Mouse (Mus musculus) inflammation-experienced regulatory T-cells, adult 16 weeks (primary cell): ENCODE measurements around the gene Olfr1218. TPM values are rescaled to one million over a fixed set of nuclear protein-coding genes. Genes with fewer than 3 reads are reported as not detected.

Experiments
- polyA plus RNA-seq: library from polyadenylated mRNA; unstranded; fragments of 100-300 nt; shearing (Covaris generic); gene quantifications from one replicate; pipeline ENCODE4 v1.2.1, GENCODE M21; 2017

Gene Olfr1218
- polyA plus RNA-seq, result not detected

GRCm38 (mm10) chr2:89061087-89061486 lies at the start of gene Olfr1218:
Olfr1218 (minus strand) TSS chr2:89061187.

GRCm38 (mm10) chr2:89106735-89107134 lies 45.7 kb upstream of the Olfr1218 start, which contains the start of gene Olfr1220:
Olfr1220 (minus strand) TSS chr2:89106835.

GRCm38 (mm10) chr2:89083413-89083812 lies 22.4 kb upstream of the Olfr1218 start, which contains the start of gene Olfr1219:
Olfr1219 (minus strand) TSS chr2:89083513.

GRCm38 (mm10) chr2:89031965-89032364 lies 29.0 kb downstream of the Olfr1218 start, which contains the start of gene Olfr1217:
Olfr1217 (minus strand) TSS chr2:89032065.

GRCm38 (mm10) chr2:89018240-89018639 lies 42.7 kb downstream of the Olfr1218 start, which contains the start of gene Olfr1216:
Olfr1216 (minus strand) TSS chr2:89018340.

GRCm38 (mm10) chr2:89006873-89007272 lies 54.1 kb downstream of the Olfr1218 start, which contains the start of gene Olfr1215:
Olfr1215 (minus strand) TSS chr2:89006973.

Other genes with a start within 250 kb of the Olfr1218 start
- not detected for gene Olfr1202, start 246.7 kb downstream of the Olfr1218 start, polyA plus RNA-seq
- gene Olfr1205, start 231.4 kb downstream of the Olfr1218 start, polyA plus RNA-seq, result not detected
- not detected for gene Olfr1204, start 211.9 kb downstream of the Olfr1218 start, polyA plus RNA-seq
- gene Olfr1206, start 198.0 kb downstream of the Olfr1218 start, polyA plus RNA-seq, result not detected
- gene Olfr1208, start 158.9 kb downstream of the Olfr1218 start, polyA plus RNA-seq, result not detected
- not detected for gene Olfr1209, start 146.0 kb downstream of the Olfr1218 start, polyA plus RNA-seq
- not detected for gene Olfr1211, start 123.1 kb downstream of the Olfr1218 start, polyA plus RNA-seq
- not detected for gene Olfr1212, start 107.2 kb downstream of the Olfr1218 start, polyA plus RNA-seq
- gene Gm13762, start 80.9 kb downstream of the Olfr1218 start, polyA plus RNA-seq, result not detected
- gene Olfr1214, start 68.5 kb downstream of the Olfr1218 start, polyA plus RNA-seq, result not detected
- gene Olfr1215, start 54.2 kb downstream of the Olfr1218 start, polyA plus RNA-seq, result not detected
- not detected for gene Olfr1216, start 42.8 kb downstream of the Olfr1218 start, polyA plus RNA-seq
- not detected for gene Olfr1217, start 29.1 kb downstream of the Olfr1218 start, polyA plus RNA-seq
- not detected for gene Olfr1219, start 22.3 kb upstream of the Olfr1218 start, polyA plus RNA-seq
- gene Olfr1220, start 45.6 kb upstream of the Olfr1218 start, polyA plus RNA-seq, result not detected
- not detected for gene Olfr1221, start 56.1 kb upstream of the Olfr1218 start, polyA plus RNA-seq
- not detected for gene Olfr1222, start 71.9 kb upstream of the Olfr1218 start, polyA plus RNA-seq
- not detected for gene Olfr1223, start 90.4 kb upstream of the Olfr1218 start, polyA plus RNA-seq
- not detected for gene Olfr1224-ps1, start 102.9 kb upstream of the Olfr1218 start, polyA plus RNA-seq
- gene Olfr1225, start 113.5 kb upstream of the Olfr1218 start, polyA plus RNA-seq, result not detected
- gene Olfr1226, start 138.9 kb upstream of the Olfr1218 start, polyA plus RNA-seq, result not detected
- not detected for gene Olfr1228, start 192.9 kb upstream of the Olfr1218 start, polyA plus RNA-seq
- not detected for gene Olfr1229, start 226.8 kb upstream of the Olfr1218 start, polyA plus RNA-seq
- not detected for gene Olfr1230, start 236.1 kb upstream of the Olfr1218 start, polyA plus RNA-seq
- not detected for gene Olfr1231, start 245.9 kb upstream of the Olfr1218 start, polyA plus RNA-seq